Mouse (Mus musculus) left cerebral cortex, adult 9 months (tissue): ENCODE results near the gene Gcm1.
A peak's percentile ranks its signal among the peaks of the same experiment; 100 is the strongest.

Source experiments
- DNase-seq, 2 experiments: peaks; one replicate each; pipeline ENCODE4 v3.0.0; 2022; ENCODE audit warnings: low spot score in 2 of 2

Gene Gcm1

GRCm38 (mm10) chr9:78051677-78052076 lies at the start of gene Gcm1:
Gene Gcm1, plus strand, starts transcription at chr9:78051924.
- no peak for DNase-seq

GRCm38 (mm10) chr9:78003278-78003677 lies 48.4 kb upstream of the Gcm1 start:
- no peak for DNase-seq

- DNase-seq: no peak
Measured at GRCm38 (mm10) chr9:78005481-78005880, 46.2 kb upstream of the Gcm1 start.

GRCm38 (mm10) chr9:78006209-78007001 lies 45.3 kb upstream of the Gcm1 start:
- DNase-seq: peak in 1 of 2 experiments; percentile 74

- no peak for DNase-seq
Measured at GRCm38 (mm10) chr9:78009382-78009781, 42.3 kb upstream of the Gcm1 start.

- DNase-seq: no peak
Measured at GRCm38 (mm10) chr9:78010187-78010586, 41.5 kb upstream of the Gcm1 start.

GRCm38 (mm10) chr9:78010707-78011106 lies 41.0 kb upstream of the Gcm1 start:
- no peak for DNase-seq

GRCm38 (mm10) chr9:78012066-78012465 lies 39.7 kb upstream of the Gcm1 start:
- no peak for DNase-seq

- DNase-seq: no peak
Measured at GRCm38 (mm10) chr9:78012681-78013080, 39.0 kb upstream of the Gcm1 start.

- DNase-seq: no peak
Measured at GRCm38 (mm10) chr9:78013813-78014212, 37.9 kb upstream of the Gcm1 start.

- no peak for DNase-seq
Measured at GRCm38 (mm10) chr9:78015816-78016215, 35.9 kb upstream of the Gcm1 start.

GRCm38 (mm10) chr9:78016288-78016687 lies 35.4 kb upstream of the Gcm1 start:
- DNase-seq: no peak

- no peak for DNase-seq
Measured at GRCm38 (mm10) chr9:78021256-78021655, 30.5 kb upstream of the Gcm1 start.

GRCm38 (mm10) chr9:78022187-78022945 lies 29.4 kb upstream of the Gcm1 start:
- no peak for DNase-seq

GRCm38 (mm10) chr9:78024823-78025222 lies 26.9 kb upstream of the Gcm1 start:
- peak in 1 of 2 experiments; percentile 74 for DNase-seq

GRCm38 (mm10) chr9:78027099-78027498 lies 24.6 kb upstream of the Gcm1 start:
- no peak for DNase-seq

GRCm38 (mm10) chr9:78030835-78031456 lies 20.8 kb upstream of the Gcm1 start:
- DNase-seq: no peak

- DNase-seq: no peak
Measured at GRCm38 (mm10) chr9:78032930-78033329, 18.8 kb upstream of the Gcm1 start.

- DNase-seq: no peak
Measured at GRCm38 (mm10) chr9:78035296-78035695, 16.4 kb upstream of the Gcm1 start.

GRCm38 (mm10) chr9:78035831-78036230 lies 15.9 kb upstream of the Gcm1 start:
- DNase-seq: no peak

- DNase-seq: peak; percentile 33 to 78
Measured at GRCm38 (mm10) chr9:78038755-78039489, 12.8 kb upstream of the Gcm1 start.

- DNase-seq: no peak
Measured at GRCm38 (mm10) chr9:78045171-78045570, 6.6 kb upstream of the Gcm1 start.
